Mouse (Mus musculus) myocyte (in vitro differentiated cells): ENCODE measurements at regions not wholly inside any gene's neighbourhood (a gene's known extent, or its start where the extent isn't known, plus 50 kb on each side); places are given as distances from the start of the nearest gene placed in this dataset.

Experiments used
- E2F4 ChIP-seq: IDR thresholded peaks from one replicate; pipeline ENCODE4 v1.6.1; 2011; ENCODE audit warnings: mild to moderate bottlenecking, control low read depth, moderate library complexity; ENCODE audit not compliant: insufficient read depth
- POLR2A ChIP-seq: IDR thresholded peaks from one replicate; pipeline ENCODE4 v1.6.1; 2011; ENCODE audit warnings: low read depth, mild to moderate bottlenecking, control low read depth, moderate library complexity; ENCODE audit not compliant: insufficient read length

- TF ChIP-seq POLR2A, result no peak
- no peak for TF ChIP-seq E2F4
These were observed 122.4 kb upstream of the Bmp2 start for GRCm38 (mm10) chr2:133429369-133430062.
